Mouse (Mus musculus) kidney, postnatal 36 days (tissue): ENCODE data around the gene Slc5a12.

Source experiments
- DNase-seq, 2 experiments: peaks; one replicate each; pipeline ENCODE4 v3.0.0; 2021 to 2022; ENCODE audit warnings: mixed read lengths in 2 of 2

The Slc5a12 gene

DNA sequence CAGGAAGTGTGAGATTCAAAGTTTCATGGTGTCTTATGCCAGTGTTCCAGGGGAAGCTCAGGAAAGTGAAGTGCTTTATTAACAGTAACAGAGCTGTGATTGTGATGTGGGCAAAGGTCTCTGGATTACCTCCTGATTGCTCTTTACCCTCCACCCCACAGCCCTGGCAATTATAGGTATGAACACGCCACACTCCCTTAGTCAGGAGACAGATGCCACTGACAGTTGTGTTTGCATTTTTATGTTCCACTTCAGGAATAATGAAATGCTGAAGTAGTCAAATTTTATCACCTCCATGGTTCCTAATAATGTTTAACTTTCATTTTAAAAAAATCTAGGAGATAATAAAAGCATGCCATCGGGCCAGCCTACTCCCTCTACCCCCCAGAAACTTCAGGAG lies at the start of gene Slc5a12:
Slc5a12 (plus strand) TSS at position 367 of the 400 bp plus-strand sequence.
- peak; percentile 45 to 78 for DNase-seq

GRCm38 (mm10) chr2:110556098-110556497 lies 41.0 kb upstream of the Slc5a12 start:
- no peak for DNase-seq

- no peak for DNase-seq
Measured at GRCm38 (mm10) chr2:110562621-110563020, 34.5 kb upstream of the Slc5a12 start.

DNA sequence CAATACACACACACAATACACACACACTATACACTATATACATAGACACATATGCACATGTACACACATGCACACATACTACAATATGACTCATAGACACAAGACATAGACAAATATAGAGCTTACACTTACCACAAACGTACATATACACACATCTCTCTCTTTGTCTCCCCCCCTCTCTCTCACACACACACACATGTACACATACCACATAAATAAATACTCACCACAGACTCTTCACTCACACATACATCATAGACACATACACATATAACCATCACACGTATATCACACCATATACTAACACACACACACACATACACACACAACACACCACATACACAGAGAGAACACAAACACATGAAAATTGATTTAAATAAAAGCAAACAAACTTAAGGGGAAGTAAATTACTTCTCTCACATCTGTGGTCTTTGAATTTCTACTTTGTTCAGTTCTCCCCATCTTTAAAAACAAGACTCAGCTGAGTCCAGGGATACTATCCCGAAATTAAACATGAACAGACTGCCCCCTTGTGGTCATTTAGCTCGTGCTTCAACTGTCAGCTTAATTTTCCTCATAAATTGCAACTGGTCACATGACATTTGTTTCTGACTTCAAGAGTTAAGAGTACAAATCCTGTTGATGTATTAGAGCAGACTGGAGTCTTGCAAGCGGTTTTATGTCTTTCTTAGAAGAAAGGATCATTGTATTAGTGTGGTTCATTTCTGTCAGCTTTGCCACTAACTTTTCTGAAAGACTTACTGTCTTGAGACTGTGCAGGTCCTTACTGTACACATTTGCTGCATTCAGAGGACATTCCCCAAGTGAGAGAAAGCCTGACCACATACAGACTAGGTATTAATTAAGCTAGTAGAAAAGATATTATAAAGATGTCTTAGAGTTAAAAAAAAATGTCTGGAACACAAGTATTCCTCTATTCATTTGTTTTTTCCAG lies 32.1 kb upstream of the Slc5a12 start:
- peak; percentile 80 to 81 for DNase-seq

GRCm38 (mm10) chr2:110586692-110587091 lies 10.4 kb upstream of the Slc5a12 start:
- DNase-seq = no peak

GRCm38 (mm10) chr2:110590007-110590406 lies 7.1 kb upstream of the Slc5a12 start:
- DNase-seq = peak in 1 of 2 experiments; percentile 69

DNA sequence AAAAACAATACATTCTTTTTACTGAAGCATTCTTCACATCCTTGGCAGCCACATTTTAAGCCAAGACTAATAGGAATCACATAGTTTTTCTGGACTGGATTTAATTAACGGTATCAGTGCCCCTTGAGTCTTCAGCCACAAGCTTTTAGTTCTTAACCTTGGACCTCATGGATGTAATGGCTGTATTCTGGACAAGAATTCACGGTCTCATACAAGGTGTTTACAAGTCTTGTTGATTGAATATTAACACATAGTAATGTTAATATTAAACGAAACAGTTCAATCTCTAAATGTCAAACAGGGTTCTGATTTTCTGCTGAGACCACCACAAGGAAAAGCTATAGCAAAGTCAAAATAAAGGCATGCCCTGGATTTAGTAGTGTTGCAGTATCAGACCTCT lies 4.8 kb upstream of the Slc5a12 start:
- peak in 1 of 2 experiments; percentile 57 for DNase-seq

- no peak for DNase-seq
Measured at GRCm38 (mm10) chr2:110644358-110644757, 47.3 kb downstream of the Slc5a12 start.

DNA sequence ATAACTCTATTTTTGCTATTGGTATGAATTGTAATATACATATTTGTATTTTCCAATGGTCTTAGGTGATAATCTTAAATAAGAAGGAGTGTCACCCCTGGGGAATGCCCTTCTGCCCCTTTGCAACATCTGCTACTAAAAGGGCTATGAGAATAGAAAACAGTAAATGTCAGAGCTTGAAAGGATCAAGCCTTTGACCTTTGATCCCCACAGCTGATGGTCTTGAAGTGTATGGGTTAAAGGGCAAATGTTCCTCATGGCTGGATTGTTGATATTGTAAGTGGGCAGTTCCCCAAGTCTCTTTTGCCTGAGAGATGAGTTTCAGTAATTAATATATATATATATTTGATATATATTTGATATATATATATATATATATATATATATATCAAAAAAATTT lies 47.7 kb downstream of the Slc5a12 start:
- DNase-seq = peak in 1 of 2 experiments; percentile 18

GRCm38 (mm10) chr2:110663329-110663728 lies 66.2 kb downstream of the Slc5a12 start:
- peak in 1 of 2 experiments; percentile 18 for DNase-seq

DNA sequence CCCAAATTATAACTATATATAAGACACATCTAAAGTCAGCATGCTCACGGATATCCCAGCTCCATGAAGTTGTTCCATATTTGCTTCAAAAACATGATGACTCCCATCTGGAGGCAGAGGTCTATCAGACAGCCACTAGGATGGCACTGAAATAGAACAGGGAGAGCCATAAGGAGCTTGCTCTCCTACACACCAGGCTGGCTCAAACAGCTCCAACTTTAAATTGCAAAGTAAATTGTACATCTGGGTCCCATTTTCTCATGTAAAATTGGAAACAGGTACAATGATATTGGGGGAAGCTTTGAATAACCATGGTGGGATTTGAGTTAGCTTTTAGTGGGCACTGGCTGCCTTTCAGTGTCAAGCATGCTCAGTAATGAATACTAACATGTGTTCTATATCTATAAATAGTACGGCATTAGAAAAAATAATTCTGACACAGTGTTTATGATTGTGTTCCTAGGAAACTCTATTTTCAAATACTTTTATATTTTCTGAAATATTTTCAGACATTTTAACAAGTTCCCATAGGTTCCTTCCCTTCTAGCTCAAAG lies 74.0 kb downstream of the Slc5a12 start:
- no peak for DNase-seq
